ENCODE assay signal across 22 mouse cellular contexts in genomic region chr2:45678685-45679084, GRCm38 (mm10).
DNase-seq lines count a peak whose midpoint lies in the region; ATAC-seq and TF ChIP-seq lines count a peak whose summit lies in the region.
"Had no signal": no experiment of that assay in that cellular context is flagged by ENCODE, and none has a peak within 500 bp of the region (broad histone marks: within the 10 kb centered on the region; RNA-seq: fewer than 3 reads in every experiment).

No protein-coding gene starts in this region.

- H3K36me3 ChIP-seq in hindbrain, embryonic 10.5 days: no peaks in the 10 kb centered on the region
- no peaks in the 10 kb centered on the region for H3K36me3 ChIP-seq in hindbrain, postnatal 0 days (ENCODE audit: insufficient read depth, low read length)
- H3K36me3 ChIP-seq in lung, embryonic 15.5 days: no peaks in the 10 kb centered on the region
- H3K36me3 ChIP-seq: embryonic facial prominence, embryonic 15.5 days; heart, embryonic 12.5 days; stomach, embryonic 15.5 days had no signal

- WGBS in hindbrain, embryonic 10.5 days: 68% methylated on average over 9 of the region's 9 CpGs
- 60% methylated on average over 9 of the region's 9 CpGs for WGBS in hindbrain, postnatal 0 days
- 37% methylated on average over 9 of the region's 9 CpGs for WGBS in lung, embryonic 15.5 days

- ATAC-seq in hindbrain, postnatal 0 days: no peak
- ATAC-seq in lung, embryonic 15.5 days (ENCODE audit: borderline replicate concordance, extremely low read depth, low FRiP score, low TSS enrichment): peak; percentile 31; the same call in 1 of the 2 replicates
- ATAC-seq in megakaryocyte progenitor cell, adult 5-6 weeks (replicated peaks; ENCODE audit: poor library complexity): no peak
- ATAC-seq: activated CD4-positive, CD25-positive, alpha-beta regulatory T cell, adult 4 months; CD4-positive, CD25-positive, alpha-beta regulatory T cell, adult 4 months; hindbrain, embryonic 16.5 days; intestine, postnatal 0 days; liver, postnatal 0 days had no signal

- peak; percentile 20 for DNase-seq in embryo, embryonic 10 days (ENCODE audit: low spot score)
- DNase-seq in embryo, embryonic 9.5 days (ENCODE audit: extremely low spot score): no peak
- peak; percentile 14 for DNase-seq in hindbrain, embryonic 10.5 days (ENCODE audit: low spot score)
- DNase-seq in hindbrain, postnatal 0 days (ENCODE audit: low spot score): no peak
- DNase-seq in lung, adult 18-20 months: no peak
- peak; percentile 23 for DNase-seq in embryo, embryonic 11 days
- DNase-seq: adrenal gland, postnatal 14 days; cerebellum, adult 18-20 months; cerebellum, postnatal 25 days; gastrocnemius, postnatal 14 days; heart, postnatal 14 days; liver, postnatal 0 days; thymus, adult 2 months had no signal

- no peak overlapping the region for H3K4me2 ChIP-seq in hindbrain, postnatal 0 days (ENCODE audit: low read depth, low read length)
- peak overlapping the region; percentile 35; the same call in 1 of the 2 replicates for H3K4me2 ChIP-seq in lung, embryonic 15.5 days
- H3K4me2 ChIP-seq: embryonic facial prominence, embryonic 15.5 days; heart, embryonic 12.5 days; stomach, embryonic 15.5 days had no signal

- no peak overlapping the region for H3K4me3 ChIP-seq in hindbrain, embryonic 10.5 days
- no peak overlapping the region for H3K4me3 ChIP-seq in hindbrain, postnatal 0 days (ENCODE audit: low read length)
- H3K4me3 ChIP-seq in lung, embryonic 15.5 days: no peak overlapping the region
- H3K4me3 ChIP-seq: embryonic facial prominence, embryonic 15.5 days; heart, embryonic 12.5 days; stomach, embryonic 15.5 days had no signal

- no peaks in the 10 kb centered on the region for H3K9me3 ChIP-seq in hindbrain, embryonic 10.5 days
- no peaks in the 10 kb centered on the region for H3K9me3 ChIP-seq in hindbrain, postnatal 0 days (ENCODE audit: low read length)
- no peaks in the 10 kb centered on the region for H3K9me3 ChIP-seq in lung, embryonic 15.5 days
- H3K9me3 ChIP-seq: embryonic facial prominence, embryonic 15.5 days; heart, embryonic 12.5 days; stomach, embryonic 15.5 days had no signal

- no peak overlapping the region for H3K9ac ChIP-seq in hindbrain, postnatal 0 days (replicated peaks; ENCODE audit: low read length)
- H3K9ac ChIP-seq in lung, embryonic 15.5 days: no peak overlapping the region
- H3K9ac ChIP-seq: embryonic facial prominence, embryonic 15.5 days; heart, embryonic 12.5 days; liver, postnatal 0 days; stomach, embryonic 15.5 days had no signal

- H3K27me3 ChIP-seq in hindbrain, embryonic 10.5 days (ENCODE audit: insufficient read depth, poor library complexity, severe bottlenecking): no peaks in the 10 kb centered on the region
- H3K27me3 ChIP-seq in hindbrain, postnatal 0 days (ENCODE audit: insufficient read depth, low read length): no peaks in the 10 kb centered on the region
- no peaks in the 10 kb centered on the region for H3K27me3 ChIP-seq in lung, embryonic 15.5 days
- H3K27me3 ChIP-seq: embryonic facial prominence, embryonic 15.5 days; heart, embryonic 12.5 days; stomach, embryonic 15.5 days had no signal

- no peaks in the 10 kb centered on the region for H3K4me1 ChIP-seq in hindbrain, embryonic 10.5 days (replicated peaks)
- H3K4me1 ChIP-seq in hindbrain, postnatal 0 days (ENCODE audit: insufficient read depth, low read length): no peaks in the 10 kb centered on the region
- 0 out of 2 replicates have a peak, but pooled peaks cover 5% of the 10 kb centered on the region for H3K4me1 ChIP-seq in lung, embryonic 15.5 days
- H3K4me1 ChIP-seq: heart, embryonic 12.5 days; stomach, embryonic 15.5 days had no signal

- H3K27ac ChIP-seq in hindbrain, embryonic 10.5 days: no peak overlapping the region
- no peak overlapping the region for H3K27ac ChIP-seq in hindbrain, postnatal 0 days
- H3K27ac ChIP-seq in lung, embryonic 15.5 days: peak overlapping the region; percentile 41; the same call in 1 of the 2 replicates
- H3K27ac ChIP-seq: embryonic facial prominence, embryonic 15.5 days; stomach, embryonic 15.5 days had no signal

- TF ChIP-seq CTCF in hindbrain, postnatal 0 days (IDR thresholded peaks at IDR 0.05; ENCODE audit: low read depth): no peak

Comparison
In these comparisons a context has a peak if more than half of its experiments do, and no peak if none do; other contexts are left out.
1. DNase-seq: peak in embryo, embryonic 10 days (single experiment), hindbrain, embryonic 10.5 days (single experiment) and embryo, embryonic 11 days (single experiment); none in embryo, embryonic 9.5 days (single experiment), hindbrain, postnatal 0 days (single experiment) and lung, adult 18-20 months (0 of 2).